9 mouse cellular contexts compared by ENCODE assay signal in the genomic region with DNA sequence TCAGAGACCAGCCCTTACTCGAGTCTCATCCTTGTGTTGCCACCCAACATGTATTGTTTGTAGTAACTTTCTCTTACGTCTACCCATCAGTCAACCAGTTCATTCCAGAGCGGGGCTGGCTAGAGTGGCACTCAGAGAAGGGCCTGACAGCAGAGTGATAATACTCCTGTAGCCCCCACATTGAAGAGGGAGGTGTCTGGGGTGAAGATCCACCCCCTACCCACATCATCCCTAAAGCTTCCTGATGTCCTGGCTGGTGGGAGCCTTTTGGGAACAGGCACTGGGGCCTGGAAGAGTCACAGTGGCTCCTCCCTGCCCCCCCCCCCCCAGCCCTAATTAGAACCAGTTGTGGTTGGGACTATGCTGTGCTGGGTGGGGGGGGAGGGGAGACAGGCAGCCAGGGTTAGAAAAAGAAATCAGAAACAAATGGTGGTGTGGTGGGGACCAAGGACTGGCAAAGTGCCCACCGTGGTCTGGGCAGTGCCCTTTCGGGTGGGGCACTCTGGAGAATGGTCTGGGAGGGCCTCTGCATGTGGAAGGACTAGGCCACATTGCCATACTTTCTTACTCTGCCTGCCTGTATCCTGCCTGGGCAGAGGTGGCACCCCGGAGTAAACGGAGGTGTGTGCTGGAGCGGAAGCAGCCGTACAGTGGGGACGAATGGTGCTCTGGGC. TPM values are rescaled to one million over a fixed set of nuclear protein-coding genes. Genes with fewer than 3 reads are reported as not detected.
DNase-seq lines count a peak whose midpoint lies in the region; ATAC-seq and TF ChIP-seq lines count a peak whose summit lies in the region.
"Had no signal": no experiment of that assay in that cellular context is flagged by ENCODE, and none has a peak within 500 bp of the region (broad histone marks: within the 10 kb centered on the region; RNA-seq: fewer than 3 reads in every experiment).

No protein-coding gene starts in this region.

- no peak overlapping the region for H3K4me3 ChIP-seq in kidney, adult 2 months (ENCODE audit: insufficient read depth, low read depth, low read length)
- H3K4me3 ChIP-seq in ES-Bruce4 (ENCODE audit: low read depth, low read length): peak overlapping the region; percentile 28
- peak overlapping the region; percentile 44 for H3K4me3 ChIP-seq in embryonic facial prominence, embryonic 12.5 days
- no peak overlapping the region for H3K4me3 ChIP-seq in intestine, embryonic 16.5 days (ENCODE audit: low read length)

- TF ChIP-seq EP300 in ES-Bruce4 (IDR thresholded peaks at IDR 0.05; ENCODE audit: insufficient read depth, low read depth, low read length): no peak

- no peak for ATAC-seq in embryonic facial prominence, embryonic 12.5 days (ENCODE audit: insufficient number of reproducible peaks, insufficient read depth, low FRiP score, low TSS enrichment)
- ATAC-seq in intestine, embryonic 16.5 days: no peak

- H3K27ac ChIP-seq in kidney, adult 2 months (ENCODE audit: insufficient read depth, low read depth, low read length): no peak overlapping the region
- peak overlapping the region; percentile 7; the same call in 1 of the 2 replicates for H3K27ac ChIP-seq in ES-Bruce4 (ENCODE audit: insufficient read depth, low read length)
- H3K27ac ChIP-seq in embryonic facial prominence, embryonic 12.5 days: peak overlapping the region; percentile 99
- H3K27ac ChIP-seq in intestine, embryonic 16.5 days (ENCODE audit: low read length): no peak overlapping the region; the same call in 1 of the 2 replicates

- H3K36me3 ChIP-seq in kidney, adult 2 months (ENCODE audit: control insufficient read depth, insufficient read depth, low read length): no peaks in the 10 kb centered on the region; the same call in 1 of the 2 replicates
- no peaks in the 10 kb centered on the region for H3K36me3 ChIP-seq in ES-Bruce4 (ENCODE audit: control insufficient read depth, insufficient read depth, low read length, poor library complexity, severe bottlenecking)
- H3K36me3 ChIP-seq in embryonic facial prominence, embryonic 12.5 days: peaks cover 42% of the 10 kb centered on the region
- H3K36me3 ChIP-seq in intestine, embryonic 16.5 days (ENCODE audit: control insufficient read depth, insufficient read depth, low read length): 0 out of 2 replicates have a peak, but pooled peaks cover 1% of the 10 kb centered on the region

- peak overlapping the region; percentile 88 for H3K4me2 ChIP-seq in embryonic facial prominence, embryonic 12.5 days (replicated peaks)
- H3K4me2 ChIP-seq in intestine, embryonic 16.5 days (ENCODE audit: low read depth, low read length): no peak overlapping the region

- WGBS in kidney, adult 2 months: 50% methylated on average over 10 of the region's 10 CpGs
- WGBS in embryonic facial prominence, embryonic 12.5 days: 20% methylated on average over 10 of the region's 10 CpGs
- 55% methylated on average over 10 of the region's 10 CpGs for WGBS in intestine, embryonic 16.5 days

- no peaks in the 10 kb centered on the region for H3K27me3 ChIP-seq in kidney, adult 2 months (replicated peaks; ENCODE audit: control insufficient read depth, insufficient read depth, low read length)
- H3K27me3 ChIP-seq in ES-Bruce4 (ENCODE audit: control insufficient read depth, insufficient read depth, low read length, poor library complexity, severe bottlenecking): no peaks in the 10 kb centered on the region
- H3K27me3 ChIP-seq in embryonic facial prominence, embryonic 12.5 days: no peaks in the 10 kb centered on the region
- no peaks in the 10 kb centered on the region for H3K27me3 ChIP-seq in intestine, embryonic 16.5 days (replicated peaks; ENCODE audit: control insufficient read depth, insufficient read depth, low read length)

- no peak overlapping the region for H3K9ac ChIP-seq in ES-Bruce4 (ENCODE audit: low read depth, poor library complexity, severe bottlenecking)
- H3K9ac ChIP-seq in embryonic facial prominence, embryonic 12.5 days: 0 out of 2 replicates have a peak overlapping the region, but pooled peaks have one; percentile 34
- peak overlapping the region; percentile 33; the same call in 1 of the 2 replicates for H3K9ac ChIP-seq in intestine, embryonic 16.5 days (ENCODE audit: low read depth, low read length)

- no peaks in the 10 kb centered on the region for H3K9me3 ChIP-seq in ES-Bruce4 (replicated peaks; ENCODE audit: control insufficient read depth, insufficient read depth, low read length, poor library complexity, severe bottlenecking)
- H3K9me3 ChIP-seq in embryonic facial prominence, embryonic 12.5 days: no peaks in the 10 kb centered on the region
- H3K9me3 ChIP-seq in intestine, embryonic 16.5 days (ENCODE audit: control insufficient read depth, low read length): no peaks in the 10 kb centered on the region

- no peak for TF ChIP-seq POLR2A in kidney, adult 2 months (IDR thresholded peaks at IDR 0.05; ENCODE audit: low read depth, low read length)
- TF ChIP-seq POLR2A in ES-Bruce4 (IDR thresholded peaks at IDR 0.05; ENCODE audit: insufficient read depth, low read length): no peak

- TF ChIP-seq CTCF in kidney, adult 2 months (conservative IDR thresholded peaks at IDR 0.05; ENCODE audit: insufficient read depth, insufficient read length, low read depth, low read length): no peak
- no peak for TF ChIP-seq CTCF in ES-Bruce4 (IDR thresholded peaks at IDR 0.05; ENCODE audit: low read depth, low read length)

- H3K4me1 ChIP-seq in kidney, adult 2 months (ENCODE audit: control insufficient read depth, insufficient read depth, low read length): peaks cover 25% of the 10 kb centered on the region
- H3K4me1 ChIP-seq in ES-Bruce4 (ENCODE audit: control insufficient read depth, insufficient read depth, low read length): peaks cover 8% of the 10 kb centered on the region
- peaks cover 55% of the 10 kb centered on the region for H3K4me1 ChIP-seq in embryonic facial prominence, embryonic 12.5 days
- peaks cover 59% of the 10 kb centered on the region for H3K4me1 ChIP-seq in intestine, embryonic 16.5 days (ENCODE audit: control insufficient read depth, insufficient read depth, low read length)

- peak; percentile 32 for DNase-seq in kidney, postnatal 14 days
- DNase-seq in kidney, adult 2 months: no peak
- no peak for DNase-seq in layer of hippocampus, postnatal 25 days (ENCODE audit: extremely low spot score in 1 of 2, low spot score in 1 of 2)
- no peak for DNase-seq in layer of hippocampus, postnatal 14 days (ENCODE audit: low spot score in 2 of 2)

RNA-seq across cellular contexts. Expression of a gene that starts 18.7 kb away (rescaled TPM):
- 23.1 and 25.1 TPM in 2 replicates for polyA plus RNA-seq in kidney, adult 2 months (2012; rRNA removed)
- 22.6 and 25.6 TPM in 2 replicates for polyA plus RNA-seq in ES-Bruce4 (2011; ENCODE audit: insufficient read depth, insufficient read length, low read depth, missing spikeins)
- polyA plus RNA-seq in embryonic facial prominence, embryonic 12.5 days (2016; fragmentation: Nextera tagmentation; extraction: Ambion mirVana): 17.7 and 18.5 TPM in 2 replicates
- 5.1 and 5.9 TPM in 2 replicates for polyA plus RNA-seq in intestine, embryonic 16.5 days (2015; fragmentation: Nextera tagmentation; extraction: Ambion mirVana)
- 10 to 100 TPM; 59.2 to 78.1 TPM for total RNA-seq in layer of hippocampus, postnatal 25 days (2021)
- total RNA-seq in layer of hippocampus, postnatal 14 days (2021): 10 to 100 TPM; 76.1 to 76.3 TPM

RNA-seq across cellular contexts. Expression of a gene that starts 46.6 kb away (rescaled TPM):
- 9.0 and 11.6 TPM in 2 replicates for polyA plus RNA-seq in kidney, adult 2 months (2012; rRNA removed)
- polyA plus RNA-seq in ES-Bruce4 (2011; ENCODE audit: insufficient read depth, insufficient read length, low read depth, missing spikeins): 1.7 and 2.5 TPM in 2 replicates
- 1.7 and 2.2 TPM in 2 replicates for polyA plus RNA-seq in embryonic facial prominence, embryonic 12.5 days (2016; fragmentation: Nextera tagmentation; extraction: Ambion mirVana)
- 0.61 and 0.80 TPM in 2 replicates for polyA plus RNA-seq in intestine, embryonic 16.5 days (2015; fragmentation: Nextera tagmentation; extraction: Ambion mirVana)
- total RNA-seq in layer of hippocampus, postnatal 25 days (2021): not detected
- not detected for total RNA-seq in layer of hippocampus, postnatal 14 days (2021)
- total RNA-seq: adrenal gland, postnatal 25 days; layer of hippocampus, adult 8-10 months had no signal

Comparison
In these comparisons a context has a peak if more than half of its experiments do, and no peak if none do; other contexts are left out.
1. H3K27ac ChIP-seq: peak in ES-Bruce4 (single experiment) and embryonic facial prominence, embryonic 12.5 days (single experiment); none in kidney, adult 2 months (single experiment) and intestine, embryonic 16.5 days (single experiment).
2. H3K4me3 ChIP-seq: peak in ES-Bruce4 (single experiment) and embryonic facial prominence, embryonic 12.5 days (single experiment); none in kidney, adult 2 months (single experiment) and intestine, embryonic 16.5 days (single experiment).